Mouse (Mus musculus): ENCODE measurements around the gene Rbms3. TPM values are rescaled to one million over a fixed set of nuclear protein-coding genes. Genes with fewer than 3 reads are reported as not detected.

The Rbms3 gene
- total RNA-seq, 2 experiments from 2014 or later, result 17.2 to 18.2 TPM

- no peak for DNase-seq (ENCODE audit: low spot score in 2 of 2)
Measured at GRCm38 (mm10) chr9:117067703-117068419, 561.9 kb downstream of the Rbms3 start.

- DNase-seq (ENCODE audit: low spot score in 2 of 2), result no peak
Measured at GRCm38 (mm10) chr9:117066502-117066901, 563.2 kb downstream of the Rbms3 start.

GRCm38 (mm10) chr9:117065601-117066000, 564.1 kb downstream of the Rbms3 start:
- DNase-seq (ENCODE audit: low spot score in 2 of 2), result no peak

- no peak for DNase-seq (ENCODE audit: low spot score in 2 of 2)
Measured at GRCm38 (mm10) chr9:117059586-117059985, 570.1 kb downstream of the Rbms3 start.

GRCm38 (mm10) chr9:117059135-117059534, 570.6 kb downstream of the Rbms3 start:
- no peak for DNase-seq (ENCODE audit: low spot score in 2 of 2)

- no peak for DNase-seq (ENCODE audit: low spot score in 2 of 2)
Measured at GRCm38 (mm10) chr9:117051935-117052334, 577.8 kb downstream of the Rbms3 start.

- DNase-seq (ENCODE audit: low spot score in 2 of 2), result no peak
Measured at GRCm38 (mm10) chr9:117048641-117049040, 581.1 kb downstream of the Rbms3 start.

- no peak for DNase-seq (ENCODE audit: low spot score in 2 of 2)
Measured at GRCm38 (mm10) chr9:117041993-117042366, 587.7 kb downstream of the Rbms3 start.

- DNase-seq (ENCODE audit: low spot score in 2 of 2), result no peak
Measured at GRCm38 (mm10) chr9:117041291-117041992, 588.3 kb downstream of the Rbms3 start.

GRCm38 (mm10) chr9:117039941-117040453, 589.7 kb downstream of the Rbms3 start:
- peak in 1 of 2 experiments; percentile 18 for DNase-seq (ENCODE audit: low spot score in 2 of 2)

GRCm38 (mm10) chr9:117032690-117033089, 597.0 kb downstream of the Rbms3 start:
- DNase-seq (ENCODE audit: low spot score in 2 of 2), result no peak

GRCm38 (mm10) chr9:117031237-117031636, 598.5 kb downstream of the Rbms3 start:
- no peak for DNase-seq (ENCODE audit: low spot score in 2 of 2)

- DNase-seq (ENCODE audit: low spot score in 2 of 2), result peak; percentile 28 to 37
Measured at GRCm38 (mm10) chr9:117030837-117031236, 598.9 kb downstream of the Rbms3 start.

GRCm38 (mm10) chr9:117029953-117030352, 599.8 kb downstream of the Rbms3 start:
- no peak for DNase-seq (ENCODE audit: low spot score in 2 of 2)

- no peak for DNase-seq (ENCODE audit: low spot score in 2 of 2)
Measured at GRCm38 (mm10) chr9:117028586-117028985, 601.1 kb downstream of the Rbms3 start.

GRCm38 (mm10) chr9:117022086-117022485, 607.6 kb downstream of the Rbms3 start:
- no peak for DNase-seq (ENCODE audit: low spot score in 2 of 2)

GRCm38 (mm10) chr9:117021506-117021905, 608.2 kb downstream of the Rbms3 start:
- no peak for DNase-seq (ENCODE audit: low spot score in 2 of 2)

- no peak for DNase-seq (ENCODE audit: low spot score in 2 of 2)
Measured at GRCm38 (mm10) chr9:117020216-117020615, 609.5 kb downstream of the Rbms3 start.

GRCm38 (mm10) chr9:117018741-117019163, 611.0 kb downstream of the Rbms3 start:
- DNase-seq (ENCODE audit: low spot score in 2 of 2), result no peak

GRCm38 (mm10) chr9:117018301-117018700, 611.4 kb downstream of the Rbms3 start:
- no peak for DNase-seq (ENCODE audit: low spot score in 2 of 2)

GRCm38 (mm10) chr9:117016605-117017319, 613.0 kb downstream of the Rbms3 start:
- no peak for DNase-seq (ENCODE audit: low spot score in 2 of 2)

- DNase-seq (ENCODE audit: low spot score in 2 of 2), result no peak
Measured at GRCm38 (mm10) chr9:117013386-117013785, 616.3 kb downstream of the Rbms3 start.
